Mouse (Mus musculus): ENCODE measurements around the gene Dst. TPM values are rescaled to one million over a fixed set of nuclear protein-coding genes. Genes with fewer than 3 reads are reported as not detected.

The Dst gene
- polyA plus RNA-seq, 1 experiment from 2014 or later: 17.3 TPM

- Histone ChIP-seq H3K4me1 (peaks cover 32% of the 10 kb centered on the region), H3K9me3 (no peaks in the 10 kb centered on the region), H3K27me3 (replicated peaks; ENCODE audit: low read depth, poor library complexity, severe bottlenecking) (no peaks in the 10 kb centered on the region), H3K27ac (replicated peaks) (peak overlapping the region; percentile 35), H3K36me3 (replicated peaks) (no peaks in the 10 kb centered on the region), H3K4me3 (no peak overlapping the region)
- DNase-seq (ENCODE audit: low spot score): no peak
- 81% methylated on average over 6 of the region's 6 CpGs for WGBS
These were observed 112.6 kb downstream of the Dst start for GRCm38 (mm10) chr1:34020599-34020998.

GRCm38 (mm10) chr1:34021574-34021973 is 113.5 kb downstream of the Dst start:
- WGBS: 87% methylated on average over 2 of the region's 2 CpGs
- H3K27me3 ChIP-seq (replicated peaks; ENCODE audit: low read depth, poor library complexity, severe bottlenecking): no peaks in the 10 kb centered on the region
- peaks cover 32% of the 10 kb centered on the region for H3K4me1 ChIP-seq
- no peaks in the 10 kb centered on the region for H3K9me3 ChIP-seq
- H3K36me3 ChIP-seq (replicated peaks): no peaks in the 10 kb centered on the region
- no peak overlapping the region for H3K4me3 ChIP-seq
- no peak overlapping the region for H3K27ac ChIP-seq (replicated peaks)
- DNase-seq (ENCODE audit: low spot score): no peak

- DNase-seq (ENCODE audit: low spot score): no peak
- H3K27me3 ChIP-seq (replicated peaks; ENCODE audit: low read depth, poor library complexity, severe bottlenecking): no peaks in the 10 kb centered on the region
- no peaks in the 10 kb centered on the region for H3K9me3 ChIP-seq
- 75% methylated on average over 9 of the region's 9 CpGs for whole genome bisulfite sequencing
- peaks cover 18% of the 10 kb centered on the region for H3K4me1 ChIP-seq
- no peak overlapping the region for H3K27ac ChIP-seq (replicated peaks)
- no peaks in the 10 kb centered on the region for H3K36me3 ChIP-seq (replicated peaks)
- no peak overlapping the region for H3K4me3 ChIP-seq
These were observed 115.1 kb downstream of the Dst start for GRCm38 (mm10) chr1:34023154-34023553.

- Histone ChIP-seq H3K4me1 (peaks cover 11% of the 10 kb centered on the region), H3K27me3 (replicated peaks; ENCODE audit: low read depth, poor library complexity, severe bottlenecking) (no peaks in the 10 kb centered on the region), H3K9me3 (no peaks in the 10 kb centered on the region), H3K36me3 (replicated peaks) (no peaks in the 10 kb centered on the region), H3K4me3 (no peak overlapping the region), H3K27ac (replicated peaks) (no peak overlapping the region)
- 86% methylated on average over 6 of the region's 6 CpGs for WGBS
- DNase-seq (ENCODE audit: low spot score): no peak
These were observed 117.9 kb downstream of the Dst start for GRCm38 (mm10) chr1:34025879-34026278.

GRCm38 (mm10) chr1:34028722-34029121 is 120.7 kb downstream of the Dst start:
- Histone ChIP-seq H3K36me3 (replicated peaks) (no peaks in the 10 kb centered on the region), H3K4me1 (peaks cover 8% of the 10 kb centered on the region; the same call in 1 of the 2 replicates), H3K4me3 (no peak overlapping the region), H3K9me3 (no peaks in the 10 kb centered on the region), H3K27ac (replicated peaks) (no peak overlapping the region), H3K27me3 (replicated peaks; ENCODE audit: low read depth, poor library complexity, severe bottlenecking) (no peaks in the 10 kb centered on the region)
- no peak for DNase-seq (ENCODE audit: low spot score)
- WGBS: 77% methylated on average over 5 of the region's 5 CpGs

- Histone ChIP-seq H3K36me3 (replicated peaks) (no peaks in the 10 kb centered on the region), H3K9me3 (no peaks in the 10 kb centered on the region), H3K4me1 (peaks cover 11% of the 10 kb centered on the region), H3K27ac (replicated peaks) (no peak overlapping the region), H3K4me3 (no peak overlapping the region), H3K27me3 (replicated peaks; ENCODE audit: low read depth, poor library complexity, severe bottlenecking) (no peaks in the 10 kb centered on the region)
- no peak for DNase-seq (ENCODE audit: low spot score)
- 85% methylated on average over 17 of the region's 17 CpGs for WGBS
These were observed 122.5 kb downstream of the Dst start for GRCm38 (mm10) chr1:34030330-34031021.

- WGBS: 74% methylated on average over 5 of the region's 5 CpGs
- H3K27me3 ChIP-seq (replicated peaks; ENCODE audit: low read depth, poor library complexity, severe bottlenecking): no peaks in the 10 kb centered on the region
- no peak overlapping the region for H3K4me3 ChIP-seq
- no peaks in the 10 kb centered on the region for H3K9me3 ChIP-seq
- peaks cover 13% of the 10 kb centered on the region for H3K4me1 ChIP-seq
- H3K36me3 ChIP-seq (replicated peaks): no peaks in the 10 kb centered on the region
- no peak overlapping the region for H3K27ac ChIP-seq (replicated peaks)
- no peak for DNase-seq (ENCODE audit: low spot score)
These were observed 125.0 kb downstream of the Dst start for GRCm38 (mm10) chr1:34033052-34033451.

- peaks cover 13% of the 10 kb centered on the region for H3K4me1 ChIP-seq
- H3K27me3 ChIP-seq (replicated peaks; ENCODE audit: low read depth, poor library complexity, severe bottlenecking): no peaks in the 10 kb centered on the region
- DNase-seq (ENCODE audit: low spot score): no peak
- H3K9me3 ChIP-seq: no peaks in the 10 kb centered on the region
- no peaks in the 10 kb centered on the region for H3K36me3 ChIP-seq (replicated peaks)
- H3K4me3 ChIP-seq: no peak overlapping the region
- no peak overlapping the region for H3K27ac ChIP-seq (replicated peaks)
- 93% methylated on average over 1 of the region's 1 CpGs for WGBS
These were observed 125.5 kb downstream of the Dst start for GRCm38 (mm10) chr1:34033478-34033877.

GRCm38 (mm10) chr1:34033958-34034357 is 125.9 kb downstream of the Dst start:
- Histone ChIP-seq H3K4me1 (peaks cover 13% of the 10 kb centered on the region), H3K27ac (replicated peaks) (no peak overlapping the region), H3K27me3 (replicated peaks; ENCODE audit: low read depth, poor library complexity, severe bottlenecking) (no peaks in the 10 kb centered on the region), H3K36me3 (replicated peaks) (no peaks in the 10 kb centered on the region), H3K9me3 (no peaks in the 10 kb centered on the region), H3K4me3 (no peak overlapping the region)
- WGBS: 92% methylated on average over 3 of the region's 3 CpGs
- no peak for DNase-seq (ENCODE audit: low spot score)

- no peak overlapping the region for H3K27ac ChIP-seq (replicated peaks)
- WGBS: 90% methylated on average over 12 of the region's 12 CpGs
- H3K27me3 ChIP-seq (replicated peaks; ENCODE audit: low read depth, poor library complexity, severe bottlenecking): no peaks in the 10 kb centered on the region
- DNase-seq (ENCODE audit: low spot score): no peak
- H3K4me3 ChIP-seq: no peak overlapping the region
- H3K4me1 ChIP-seq: peaks cover 13% of the 10 kb centered on the region
- H3K36me3 ChIP-seq (replicated peaks): no peaks in the 10 kb centered on the region
- H3K9me3 ChIP-seq: no peaks in the 10 kb centered on the region
These were observed 128.1 kb downstream of the Dst start for GRCm38 (mm10) chr1:34036111-34036510.

- Histone ChIP-seq H3K36me3 (replicated peaks) (no peaks in the 10 kb centered on the region), H3K27me3 (replicated peaks; ENCODE audit: low read depth, poor library complexity, severe bottlenecking) (no peaks in the 10 kb centered on the region), H3K9me3 (no peaks in the 10 kb centered on the region), H3K4me1 (peaks cover 12% of the 10 kb centered on the region), H3K4me3 (no peak overlapping the region), H3K27ac (replicated peaks) (no peak overlapping the region)
- no peak for DNase-seq (ENCODE audit: low spot score)
- WGBS: 88% methylated on average over 7 of the region's 7 CpGs
These were observed 130.5 kb downstream of the Dst start for GRCm38 (mm10) chr1:34038571-34038970.

GRCm38 (mm10) chr1:34040049-34040448 is 132.0 kb downstream of the Dst start:
- Histone ChIP-seq H3K9me3 (no peaks in the 10 kb centered on the region), H3K4me3 (no peak overlapping the region), H3K27ac (replicated peaks) (no peak overlapping the region), H3K27me3 (replicated peaks; ENCODE audit: low read depth, poor library complexity, severe bottlenecking) (no peaks in the 10 kb centered on the region), H3K36me3 (replicated peaks) (no peaks in the 10 kb centered on the region), H3K4me1 (peaks cover 12% of the 10 kb centered on the region)
- DNase-seq (ENCODE audit: low spot score): no peak
- 86% methylated on average over 3 of the region's 3 CpGs for WGBS

GRCm38 (mm10) chr1:34040901-34041721 is 133.1 kb downstream of the Dst start:
- H3K36me3 ChIP-seq (replicated peaks): no peaks in the 10 kb centered on the region
- H3K9me3 ChIP-seq: no peaks in the 10 kb centered on the region
- no peak for DNase-seq (ENCODE audit: low spot score)
- no peaks in the 10 kb centered on the region for H3K27me3 ChIP-seq (replicated peaks; ENCODE audit: low read depth, poor library complexity, severe bottlenecking)
- H3K27ac ChIP-seq (replicated peaks): no peak overlapping the region
- H3K4me1 ChIP-seq: peaks cover 7% of the 10 kb centered on the region
- WGBS: 64% methylated on average over 8 of the region's 8 CpGs
- no peak overlapping the region for H3K4me3 ChIP-seq

Data from embryonic facial prominence, embryonic 10.5 days (tissue).